Comparison of ENCODE assay signal across 7 mouse cellular contexts in the genomic region with DNA sequence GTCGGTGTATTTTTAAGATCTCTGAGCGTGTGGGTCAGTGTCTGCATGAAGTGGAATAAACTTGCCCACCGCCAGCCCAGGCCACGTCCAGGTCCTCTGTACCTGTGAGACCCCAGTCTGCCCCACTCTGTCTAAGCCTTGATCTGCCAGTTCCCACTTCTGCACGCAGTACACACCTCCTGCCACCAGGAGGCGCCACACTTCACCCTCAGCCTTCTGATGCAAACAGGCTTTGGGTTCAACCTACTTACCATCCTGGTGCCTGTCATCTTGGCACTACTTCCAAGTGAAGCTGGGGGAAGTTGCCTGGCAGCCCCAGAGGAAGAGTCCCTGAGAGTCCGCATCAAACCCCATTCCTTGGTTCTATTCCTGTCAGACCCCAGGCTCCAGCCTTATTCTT. TPM values are rescaled to one million over a fixed set of nuclear protein-coding genes. Genes with fewer than 3 reads are reported as not detected.
DNase-seq lines count a peak whose midpoint lies in the region; ATAC-seq and TF ChIP-seq lines count a peak whose summit lies in the region.

No protein-coding gene starts in this region.

- peaks cover 29% of the 10 kb centered on the region for H3K36me3 ChIP-seq in kidney, postnatal 0 days (ENCODE audit: insufficient read depth, low read length)

- peak overlapping the region; percentile 48; the same call in 1 of the 2 replicates for H3K27ac ChIP-seq in kidney, postnatal 0 days

- no peak overlapping the region for H3K4me3 ChIP-seq in kidney, postnatal 0 days (replicated peaks; ENCODE audit: low read depth, low read length)
- H3K4me3 ChIP-seq in lung, adult 2 months (replicated peaks; ENCODE audit: extremely low read depth, low read depth, low read length), result no peak overlapping the region

- no peak overlapping the region for H3K9ac ChIP-seq in kidney, postnatal 0 days (ENCODE audit: low read depth, low read length)

- ATAC-seq in erythroblast, adult 5-6 weeks (replicated peaks; ENCODE audit: low FRiP score, poor library complexity, severe bottlenecking), result peak; percentile 66
- no peak for ATAC-seq in kidney, postnatal 0 days (replicated peaks; ENCODE audit: low FRiP score, low read depth)

- DNase-seq in 3T3-L1 (ENCODE audit: low read depth, low spot score), result peak; percentile 78
- peak; percentile 76 for DNase-seq in 416B (ENCODE audit: low read depth)
- peak; percentile 74 to 77 for DNase-seq in adrenal gland, postnatal 36 days
- peak; percentile 68 for DNase-seq in kidney, postnatal 0 days (ENCODE audit: low spot score)
- DNase-seq in lung, adult 2 months, result peak; percentile 71
- peak; percentile 65 to 81 for DNase-seq in spleen, postnatal 14 days (ENCODE audit: low spot score in 2 of 2)

- H3K4me2 ChIP-seq in kidney, postnatal 0 days (ENCODE audit: low read length), result no peak overlapping the region

- no peaks in the 10 kb centered on the region for H3K27me3 ChIP-seq in kidney, postnatal 0 days (ENCODE audit: insufficient read depth, low read length)

- TF ChIP-seq CTCF in kidney, postnatal 0 days (IDR thresholded peaks at IDR 0.05; ENCODE audit: low read depth), result peak; percentile 88
- TF ChIP-seq CTCF in lung, adult 2 months (IDR thresholded peaks at IDR 0.05; ENCODE audit: insufficient read depth, low read length), result peak; percentile 98

- 61% methylated on average over 7 of the region's 7 CpGs for WGBS in kidney, postnatal 0 days
- 61% methylated on average over 7 of the region's 7 CpGs for WGBS in lung, adult 2 months

- H3K9me3 ChIP-seq in kidney, postnatal 0 days (replicated peaks; ENCODE audit: low read length), result no peaks in the 10 kb centered on the region

- no peak for TF ChIP-seq POLR2A in lung, adult 2 months (IDR thresholded peaks at IDR 0.05; ENCODE audit: borderline replicate concordance, extremely low read depth, low read depth, low read length)

- H3K4me1 ChIP-seq in kidney, postnatal 0 days (replicated peaks; ENCODE audit: insufficient read depth, low read length), result no peaks in the 10 kb centered on the region; the same call in 1 of the 2 replicates
- no peaks in the 10 kb centered on the region for H3K4me1 ChIP-seq in lung, adult 2 months (ENCODE audit: control insufficient read depth, insufficient read depth, low read length)

RNA-seq across cellular contexts. Expression of gene Ehd1, which starts 14.3 kb away (rescaled TPM):
- total RNA-seq in adrenal gland, postnatal 36 days (2021), result 100 to 1,000 TPM; 119 to 188 TPM
- 12.7 and 13.2 TPM in 2 replicates for total RNA-seq in erythroblast, adult 5-6 weeks (2015; ENCODE audit: low replicate concordance)
- total RNA-seq in erythroblast, adult 5-6 weeks (2017; ENCODE audit: low replicate concordance), result 25.8 and 25.9 TPM in 2 replicates
- 64.2 and 73.4 TPM in 2 replicates for polyA plus RNA-seq in kidney, postnatal 0 days (2015; fragmentation: Nextera tagmentation; extraction: Ambion mirVana)
- 399 and 593 TPM in 2 replicates for polyA plus RNA-seq in lung, adult 2 months (2012; rRNA removed)

RNA-seq across cellular contexts. Expression of gene Atg2a, which starts 20.8 kb away (rescaled TPM):
- 10 to 100 TPM; 30.7 to 33.3 TPM for total RNA-seq in adrenal gland, postnatal 36 days (2021)
- total RNA-seq in erythroblast, adult 5-6 weeks (2015; ENCODE audit: low replicate concordance), result 32.4 and 33.4 TPM in 2 replicates
- 32.2 and 39.0 TPM in 2 replicates for total RNA-seq in erythroblast, adult 5-6 weeks (2017; ENCODE audit: low replicate concordance)
- polyA plus RNA-seq in kidney, postnatal 0 days (2015; fragmentation: Nextera tagmentation; extraction: Ambion mirVana), result 7.0 and 7.8 TPM in 2 replicates
- 37.0 and 37.7 TPM in 2 replicates for polyA plus RNA-seq in lung, adult 2 months (2012; rRNA removed)

RNA-seq across cellular contexts. Expression of gene Ppp2r5b, which starts 26.6 kb away (rescaled TPM):
- 100 to 1,000 TPM in 1 of 2 experiments, 10 to 100 TPM in 1; 83.5 to 129 TPM for total RNA-seq in adrenal gland, postnatal 36 days (2021)
- 45.5 and 51.0 TPM in 2 replicates for total RNA-seq in erythroblast, adult 5-6 weeks (2015; ENCODE audit: low replicate concordance)
- 117 and 295 TPM in 2 replicates for total RNA-seq in erythroblast, adult 5-6 weeks (2017; ENCODE audit: low replicate concordance)
- polyA plus RNA-seq in kidney, postnatal 0 days (2015; fragmentation: Nextera tagmentation; extraction: Ambion mirVana), result 19.9 and 20.4 TPM in 2 replicates
- polyA plus RNA-seq in lung, adult 2 months (2012; rRNA removed), result 58.7 and 88.5 TPM in 2 replicates

RNA-seq across cellular contexts. Expression of gene Gpha2, which starts 36.0 kb away (rescaled TPM):
- 10 to 100 TPM; 25.5 to 27.9 TPM for total RNA-seq in adrenal gland, postnatal 36 days (2021)
- total RNA-seq in erythroblast, adult 5-6 weeks (2015; ENCODE audit: low replicate concordance), result not detected in 2 replicates
- total RNA-seq in erythroblast, adult 5-6 weeks (2017; ENCODE audit: low replicate concordance), result not detected in 2 replicates
- 1.6 and 2.1 TPM in 2 replicates for polyA plus RNA-seq in kidney, postnatal 0 days (2015; fragmentation: Nextera tagmentation; extraction: Ambion mirVana)
- 1.7 and 2.6 TPM in 2 replicates for polyA plus RNA-seq in lung, adult 2 months (2012; rRNA removed)

RNA-seq across cellular contexts. Expression of gene Cdc42bpg, which starts 44.0 kb away (rescaled TPM):
- 10 to 100 TPM; 22.6 to 23.5 TPM for total RNA-seq in adrenal gland, postnatal 36 days (2021)
- 0.21 TPM in 1 of 2 replicates, not detected in the other for total RNA-seq in erythroblast, adult 5-6 weeks (2015; ENCODE audit: low replicate concordance)
- total RNA-seq in erythroblast, adult 5-6 weeks (2017; ENCODE audit: low replicate concordance), result 0.17 and 0.70 TPM in 2 replicates
- 1.0 TPM in 2 replicates for polyA plus RNA-seq in kidney, postnatal 0 days (2015; fragmentation: Nextera tagmentation; extraction: Ambion mirVana)
- 132 and 133 TPM in 2 replicates for polyA plus RNA-seq in lung, adult 2 months (2012; rRNA removed)

Comparison
In these comparisons a context has a peak if more than half of its experiments do, and no peak if none do; other contexts are left out.
1. RNA of gene Ehd1, which starts 14.3 kb away (total RNA-seq): 119 to 188 TPM in adrenal gland, postnatal 36 days; 12.7 to 25.9 TPM in erythroblast, adult 5-6 weeks; every median in the first group is over 4 times any median in the second.
2. Peak in every context shown above with its lines, with median percentiles within 50 percentile points of each other: DNase-seq.